Mouse (Mus musculus) liver, embryonic 14.5 days (tissue): ENCODE measurements at regions not wholly inside any gene's neighbourhood (a gene's known extent, or its start where the extent isn't known, plus 50 kb on each side); places are given as distances from the start of the nearest gene placed in this dataset.

Experiments used
- ATAC-seq: fragments of 200-750 bp; cut with Nextera tagmentation; 2 replicates; pipeline ENCODE4 v1.8.0; 2017; ENCODE audit warnings: moderate number of reproducible peaks, mild to moderate bottlenecking, moderate library complexity; ENCODE audit not compliant: insufficient read depth
- DNase-seq, 3 experiments: peaks; one replicate each; pipeline ENCODE4 v3.0.0-alpha.2; 2012 to 2013; ENCODE audit warnings: low read depth in 3 of 3, low spot score in 3 of 3
- H3K27ac ChIP-seq: fragments of 300-500 bp; sonication (generic); 2 replicates; pipeline ENCODE4 v1.5.1; 2014; ENCODE audit warnings: moderate library complexity, mild to moderate bottlenecking, control low read depth, inconsistent platforms
- H3K27me3 ChIP-seq: fragments of 300-500 bp; sonication (generic); 2 replicates; pipeline ENCODE4 v1.6.1; 2014; ENCODE audit warnings: mild to moderate bottlenecking, low read length, moderate library complexity; ENCODE audit not compliant: control insufficient read depth, insufficient read depth
- H3K36me3 ChIP-seq: fragments of 300-500 bp; sonication (generic); replicated peaks from 2 replicates; pipeline ENCODE4 v1.6.1; 2014; ENCODE audit warnings: low read depth; ENCODE audit not compliant: control insufficient read depth, insufficient read depth
- H3K4me1 ChIP-seq, 2 experiments: fragments of 200-500 bp in 1 of 2; fragments of 300-500 bp in 1 of 2; sonication (generic) in 1 of 2; replicated peaks; 2 replicates each; pipeline ENCODE4 v1.6.1; 2012 to 2014; ENCODE audit warnings: antibody characterized with exemption in 1 of 2, inconsistent platforms in 1 of 2, low read length in 1 of 2; ENCODE audit not compliant: control insufficient read depth in 2 of 2, insufficient read depth in 2 of 2
- H3K4me2 ChIP-seq: fragments of 300-500 bp; sonication (generic); 2 replicates; pipeline ENCODE4 v1.6.1; 2014; ENCODE audit warnings: low read depth, mild to moderate bottlenecking, control low read depth, moderate library complexity
- H3K4me3 ChIP-seq, 2 experiments: fragments of 200-500 bp in 1 of 2; fragments of 300-500 bp in 1 of 2; sonication (generic) in 1 of 2; 2 replicates each; pipeline ENCODE4 v1.5.1; 2012 to 2014; ENCODE audit warnings: low read depth in 2 of 2, low read length in 2 of 2, mild to moderate bottlenecking in 2 of 2, control low read depth in 1 of 2, inconsistent platforms in 1 of 2, moderate library complexity in 1 of 2; ENCODE audit not compliant: insufficient read depth in 1 of 2
- H3K9ac ChIP-seq: fragments of 300-500 bp; sonication (generic); replicated peaks from 2 replicates; pipeline ENCODE4 v1.6.1; 2014; ENCODE audit warnings: mild to moderate bottlenecking, control low read depth, moderate library complexity
- H3K9me3 ChIP-seq: fragments of 300-500 bp; sonication (generic); 2 replicates; pipeline ENCODE4 v1.6.1; 2016; ENCODE audit warnings: low read length, mixed read lengths; ENCODE audit not compliant: control insufficient read depth
- CTCF ChIP-seq: IDR thresholded peaks from 2 replicates; pipeline ENCODE4 v1.5.1; 2016; ENCODE audit warnings: antibody characterized with exemption, low read depth, control low read depth
- EP300 ChIP-seq: IDR thresholded peaks from 2 replicates; pipeline ENCODE4 v1.6.1; 2016; ENCODE audit warnings: antibody characterized with exemption, low read depth
- WGBS: fragments of 180-500 bp; shearing (Covaris S2); extraction: QIAGEN DNeasy Blood & Tissue Kit; methylation state at CpG from one replicate; pipeline ENCODE4 v1.1.7; 2014; ENCODE audit not compliant: insufficient replicate concordance; 5-methylcytosine and 5-hydroxymethylcytosine counted together

- 47% methylated on average over 4 of the region's 4 CpGs for WGBS
- Histone ChIP-seq H3K9me3 (no peaks in the 10 kb centered on the region), H3K27ac (no peak overlapping the region), H3K27me3 (no peaks in the 10 kb centered on the region), H3K9ac (no peak overlapping the region), H3K4me3 (no peak overlapping the region), H3K36me3 (no peaks in the 10 kb centered on the region), H3K4me2 (no peak overlapping the region), H3K4me1 (no peaks in the 10 kb centered on the region)
- ATAC-seq (no peak), DNase-seq (no peak)
- no peak for TF ChIP-seq CTCF
- TF ChIP-seq EP300 = no peak
Measured at GRCm38 (mm10) chr17:9291601-9292000, 130.3 kb upstream of the Gm17728 start.

- TF ChIP-seq EP300 (no peak), CTCF (no peak)
- no peaks in the 10 kb centered on the region for H3K27me3 ChIP-seq
- H3K4me1 ChIP-seq = no peaks in the 10 kb centered on the region
- H3K4me2 ChIP-seq = no peak overlapping the region
- 67% methylated on average over 7 of the region's 7 CpGs for WGBS
- no peak overlapping the region for H3K9ac ChIP-seq
- ATAC-seq (no peak), DNase-seq (no peak)
- H3K27ac ChIP-seq = no peak overlapping the region
- no peaks in the 10 kb centered on the region for H3K36me3 ChIP-seq
- H3K4me3 ChIP-seq = no peak overlapping the region
- no peaks in the 10 kb centered on the region for H3K9me3 ChIP-seq
Measured at GRCm38 (mm10) chr17:9292296-9292695, 129.6 kb upstream of the Gm17728 start.

- 48% methylated on average over 1 of the region's 1 CpGs for WGBS
- H3K27me3 ChIP-seq = no peaks in the 10 kb centered on the region
- H3K4me2 ChIP-seq = no peak overlapping the region
- ATAC-seq (no peak), DNase-seq (no peak)
- no peak overlapping the region for H3K9ac ChIP-seq
- no peak overlapping the region for H3K4me3 ChIP-seq
- H3K36me3 ChIP-seq = no peaks in the 10 kb centered on the region
- TF ChIP-seq EP300 (no peak), CTCF (no peak)
- no peaks in the 10 kb centered on the region for H3K9me3 ChIP-seq
- H3K27ac ChIP-seq = no peak overlapping the region
- H3K4me1 ChIP-seq = no peaks in the 10 kb centered on the region
Measured at GRCm38 (mm10) chr17:9296371-9296770, 125.5 kb upstream of the Gm17728 start.

- H3K9me3 ChIP-seq = no peaks in the 10 kb centered on the region
- WGBS = 52% methylated on average over 1 of the region's 1 CpGs
- H3K9ac ChIP-seq = no peak overlapping the region
- no peak overlapping the region for H3K4me2 ChIP-seq
- no peak for TF ChIP-seq CTCF
- no peaks in the 10 kb centered on the region for H3K36me3 ChIP-seq
- no peak overlapping the region for H3K27ac ChIP-seq
- H3K4me3 ChIP-seq = no peak overlapping the region
- ATAC-seq (no peak), DNase-seq (no peak)
- no peaks in the 10 kb centered on the region for H3K27me3 ChIP-seq
- no peaks in the 10 kb centered on the region for H3K4me1 ChIP-seq
Measured at GRCm38 (mm10) chr17:9298231-9298630, 123.6 kb upstream of the Gm17728 start.

- DNase-seq (no peak), ATAC-seq (no peak)
- no peaks in the 10 kb centered on the region for H3K27me3 ChIP-seq
- no peaks in the 10 kb centered on the region for H3K9me3 ChIP-seq
- H3K4me2 ChIP-seq = no peak overlapping the region
- 40% methylated on average over 4 of the region's 4 CpGs for WGBS
- no peak overlapping the region for H3K27ac ChIP-seq
- TF ChIP-seq EP300 (no peak), CTCF (no peak)
- no peaks in the 10 kb centered on the region for H3K4me1 ChIP-seq
- H3K36me3 ChIP-seq = no peaks in the 10 kb centered on the region
- H3K9ac ChIP-seq = no peak overlapping the region
- H3K4me3 ChIP-seq = no peak overlapping the region
Measured at GRCm38 (mm10) chr17:9301101-9301501, 120.8 kb upstream of the Gm17728 start.

GRCm38 (mm10) chr17:9308507-9308906 is 113.4 kb upstream of the Gm17728 start:
- DNase-seq = no peak
- no peak overlapping the region for H3K9ac ChIP-seq
- no peak overlapping the region for H3K4me2 ChIP-seq
- no peak for ATAC-seq
- no peak overlapping the region for H3K4me3 ChIP-seq
- H3K27ac ChIP-seq = no peak overlapping the region
- H3K4me1 ChIP-seq = no peaks in the 10 kb centered on the region
- no peaks in the 10 kb centered on the region for H3K27me3 ChIP-seq
- TF ChIP-seq EP300 (no peak), CTCF (no peak)
- no peaks in the 10 kb centered on the region for H3K9me3 ChIP-seq
- WGBS = 55% methylated on average over 2 of the region's 2 CpGs
- H3K36me3 ChIP-seq = no peaks in the 10 kb centered on the region
